Mouse (Mus musculus) stomach, embryonic 14.5 days (tissue): Measurements from ENCODE around the gene Pnma5. TPM values are rescaled to one million over a fixed set of nuclear protein-coding genes. Genes with fewer than 3 reads are reported as not detected.

Experiments
- ATAC-seq: fragments of 200-750 bp; cut with Nextera tagmentation; 2 replicates; pipeline ENCODE4 v1.8.0; 2017; ENCODE audit warnings: low read depth, moderate TSS enrichment; ENCODE audit not compliant: insufficient number of reproducible peaks, insufficient read depth, low FRiP score
- H3K27ac ChIP-seq: fragments of 300-500 bp; sonication (generic); 2 replicates; pipeline ENCODE4 v1.5.1; 2014; ENCODE audit warnings: mild to moderate bottlenecking, low read length, moderate library complexity, mixed read lengths
- H3K27me3 ChIP-seq: fragments of 300-500 bp; sonication (generic); 2 replicates; pipeline ENCODE4 v1.6.1; 2014; ENCODE audit warnings: low read length, control low read depth, mixed read lengths; ENCODE audit not compliant: control insufficient read depth, insufficient read depth
- H3K36me3 ChIP-seq: fragments of 300-500 bp; sonication (generic); 2 replicates; pipeline ENCODE4 v1.6.1; 2014; ENCODE audit warnings: mild to moderate bottlenecking, control low read depth, low read length, moderate library complexity, mixed read lengths; ENCODE audit not compliant: control insufficient read depth, insufficient read depth
- H3K4me1 ChIP-seq: fragments of 300-500 bp; sonication (generic); 2 replicates; pipeline ENCODE4 v1.6.1; 2014; ENCODE audit warnings: low read length, control low read depth, mixed read lengths; ENCODE audit not compliant: control insufficient read depth, insufficient read depth
- H3K4me2 ChIP-seq: fragments of 300-500 bp; sonication (generic); replicated peaks from 2 replicates; pipeline ENCODE4 v1.6.1; 2014; ENCODE audit warnings: low read depth, low read length, control low read depth
- H3K4me3 ChIP-seq: fragments of 300-500 bp; sonication (generic); 2 replicates; pipeline ENCODE4 v1.5.1; 2014; ENCODE audit warnings: low read depth, low read length, control low read depth
- H3K9ac ChIP-seq: fragments of 300-500 bp; sonication (generic); replicated peaks from 2 replicates; pipeline ENCODE4 v1.6.1; 2014; ENCODE audit warnings: low read depth, mild to moderate bottlenecking, control low read depth, low read length, moderate library complexity, mixed read lengths
- H3K9me3 ChIP-seq: fragments of 300-500 bp; sonication (generic); 2 replicates; pipeline ENCODE4 v1.6.1; 2016; ENCODE audit warnings: low read depth, low read length, control low read depth; ENCODE audit not compliant: control insufficient read depth
- WGBS: fragments of 180-500 bp; shearing (Covaris S2); extraction: QIAGEN DNeasy Blood & Tissue Kit; methylation state at CpG from one replicate; pipeline ENCODE4 v1.1.7; 2014; 5-methylcytosine and 5-hydroxymethylcytosine counted together
- polyA plus RNA-seq: library from polyadenylated mRNA; unstranded; fragments of >200 nt; fragmentation: Nextera tagmentation; extraction: Ambion mirVana; gene quantifications from 2 replicates; pipeline ENCODE4 v1.2.1, GENCODE M21; 2014

The Pnma5 gene
- polyA plus RNA-seq, 1 experiment from 2014 or later = not detected

DNA sequence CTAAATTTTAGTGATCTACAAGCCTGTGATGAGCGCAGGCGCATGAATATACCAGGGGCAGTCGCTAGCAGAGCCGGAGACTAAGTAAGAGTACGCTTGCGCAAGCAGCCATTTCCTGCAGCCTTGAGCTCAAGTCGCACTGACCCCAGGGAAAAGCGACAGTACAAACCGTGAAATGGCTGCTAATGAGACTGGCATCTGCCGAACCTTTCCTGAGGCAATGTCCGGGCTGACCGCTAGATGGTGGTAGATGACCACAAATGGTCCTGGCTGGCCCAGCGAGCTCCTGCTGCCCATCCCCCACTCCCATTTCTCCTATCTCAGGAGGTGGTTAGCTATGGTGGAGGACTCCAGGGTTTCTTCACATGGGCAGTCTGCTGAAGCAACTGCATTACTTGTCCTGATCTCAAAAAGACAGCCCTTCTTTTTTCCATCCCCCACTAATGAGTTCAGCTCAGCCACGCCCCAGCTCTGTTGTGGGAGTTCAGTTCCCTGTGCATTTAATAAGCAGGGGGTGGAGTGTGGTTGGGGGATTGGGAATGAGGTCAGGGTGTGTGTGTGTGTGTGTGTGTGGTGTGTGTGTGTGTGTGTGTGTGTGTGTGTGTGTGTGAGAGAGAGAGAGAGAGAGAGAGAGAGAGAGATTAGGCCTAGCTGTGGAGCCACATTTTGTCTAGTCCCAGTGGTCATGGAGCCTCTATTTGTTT is 17.1 kb upstream of the Pnma5 start:
- Histone ChIP-seq H3K4me3 (no peak overlapping the region), H3K4me2 (0 out of 2 replicates have a peak overlapping the region, but pooled peaks have one; percentile 10)

DNA sequence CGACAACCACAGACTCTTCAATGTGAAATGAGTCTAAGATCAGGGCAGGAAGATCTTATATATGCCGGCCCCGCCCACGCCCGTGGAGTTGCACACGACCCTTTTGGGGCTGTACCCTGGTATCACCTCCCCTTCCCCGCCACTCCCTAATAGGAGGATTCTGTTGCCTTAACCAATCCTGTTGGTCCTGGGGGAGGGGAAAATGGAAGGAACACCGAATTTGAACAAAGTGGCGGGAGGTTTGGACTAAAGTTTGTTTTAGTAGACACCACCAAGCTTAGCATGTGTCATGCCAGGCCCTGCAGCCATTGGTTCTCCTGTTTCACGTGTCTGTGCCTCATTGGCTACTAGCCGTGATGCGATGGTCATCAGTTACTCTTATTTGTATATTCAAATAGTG is 2.8 kb upstream of the Pnma5 start:
- no peak for ATAC-seq
- WGBS = 85% methylated on average over 12 of the region's 12 CpGs
- Histone ChIP-seq H3K27ac (no peak overlapping the region), H3K9ac (no peak overlapping the region), H3K27me3 (no peaks in the 10 kb centered on the region), H3K9me3 (no peaks in the 10 kb centered on the region), H3K4me2 (no peak overlapping the region), H3K4me1 (no peaks in the 10 kb centered on the region), H3K36me3 (no peaks in the 10 kb centered on the region), H3K4me3 (no peak overlapping the region)

More for the DNA sequence above, 17.1 kb upstream of the Pnma5 start:
- Histone ChIP-seq H3K9ac (no peak overlapping the region), H3K27me3 (no peaks in the 10 kb centered on the region), H3K36me3 (no peaks in the 10 kb centered on the region), H3K27ac (no peak overlapping the region), H3K4me1 (no peaks in the 10 kb centered on the region), H3K9me3 (no peaks in the 10 kb centered on the region)
- peak; percentile 88; the same call in 1 of the 2 replicates for ATAC-seq
- 20% methylated on average over 14 of the region's 14 CpGs for WGBS

DNA sequence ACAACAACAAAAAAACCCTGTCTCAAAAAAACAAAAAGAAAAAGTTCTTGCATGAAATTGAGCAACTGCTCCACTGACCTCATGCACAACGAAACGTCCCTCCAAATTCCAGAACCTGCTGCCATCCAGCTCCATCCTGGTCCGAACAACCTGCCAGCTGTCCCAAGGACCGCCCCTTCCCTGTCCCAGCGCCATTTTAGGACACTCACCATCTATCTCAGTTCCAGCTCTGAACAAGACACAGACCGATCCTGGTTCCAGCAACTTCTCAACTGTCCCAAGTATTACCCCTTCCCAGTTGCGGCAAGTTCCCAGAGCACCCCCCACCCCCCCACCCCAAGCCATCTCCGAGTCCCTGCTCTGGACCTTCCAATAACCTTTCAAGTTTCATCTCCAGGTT is 1.9 kb upstream of the Pnma5 start:
- 80% methylated on average over 8 of the region's 8 CpGs for WGBS
- ATAC-seq = no peak

DNA sequence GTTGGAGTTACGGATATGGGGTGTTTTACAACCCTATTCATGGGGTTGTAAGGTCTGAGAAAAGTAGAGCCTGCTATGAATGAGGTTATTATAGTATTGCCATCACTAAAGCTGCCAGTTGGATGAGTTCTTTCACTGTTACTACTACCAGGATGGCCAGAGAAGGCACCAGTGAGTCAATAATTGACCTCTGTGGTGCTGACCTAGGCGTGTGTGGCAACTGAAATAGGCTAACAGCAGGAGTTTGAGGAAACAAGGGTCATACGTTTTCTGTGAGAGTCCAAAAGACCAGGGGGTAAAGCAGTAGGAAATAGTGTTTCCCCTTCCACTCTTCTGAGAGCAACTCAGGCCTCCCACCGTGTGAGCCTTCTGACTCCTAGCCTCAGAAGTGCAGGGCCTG is 24.1 kb downstream of the Pnma5 start:
- 73% methylated on average over 4 of the region's 4 CpGs for WGBS
- ATAC-seq = no peak
- H3K4me2 ChIP-seq = no peak overlapping the region
- no peak overlapping the region for H3K4me3 ChIP-seq
- H3K36me3 ChIP-seq = no peaks in the 10 kb centered on the region
- H3K27ac ChIP-seq = no peak overlapping the region
- no peaks in the 10 kb centered on the region for H3K27me3 ChIP-seq
- H3K9ac ChIP-seq = no peak overlapping the region
- H3K9me3 ChIP-seq = no peaks in the 10 kb centered on the region
- no peaks in the 10 kb centered on the region for H3K4me1 ChIP-seq

More for the DNA sequence above, 1.9 kb upstream of the Pnma5 start:
- H3K4me2 ChIP-seq = no peak overlapping the region
- no peaks in the 10 kb centered on the region for H3K4me1 ChIP-seq
- H3K27me3 ChIP-seq = no peaks in the 10 kb centered on the region
- no peaks in the 10 kb centered on the region for H3K9me3 ChIP-seq
- H3K9ac ChIP-seq = no peak overlapping the region
- no peaks in the 10 kb centered on the region for H3K36me3 ChIP-seq
- no peak overlapping the region for H3K4me3 ChIP-seq
- no peak overlapping the region for H3K27ac ChIP-seq

DNA sequence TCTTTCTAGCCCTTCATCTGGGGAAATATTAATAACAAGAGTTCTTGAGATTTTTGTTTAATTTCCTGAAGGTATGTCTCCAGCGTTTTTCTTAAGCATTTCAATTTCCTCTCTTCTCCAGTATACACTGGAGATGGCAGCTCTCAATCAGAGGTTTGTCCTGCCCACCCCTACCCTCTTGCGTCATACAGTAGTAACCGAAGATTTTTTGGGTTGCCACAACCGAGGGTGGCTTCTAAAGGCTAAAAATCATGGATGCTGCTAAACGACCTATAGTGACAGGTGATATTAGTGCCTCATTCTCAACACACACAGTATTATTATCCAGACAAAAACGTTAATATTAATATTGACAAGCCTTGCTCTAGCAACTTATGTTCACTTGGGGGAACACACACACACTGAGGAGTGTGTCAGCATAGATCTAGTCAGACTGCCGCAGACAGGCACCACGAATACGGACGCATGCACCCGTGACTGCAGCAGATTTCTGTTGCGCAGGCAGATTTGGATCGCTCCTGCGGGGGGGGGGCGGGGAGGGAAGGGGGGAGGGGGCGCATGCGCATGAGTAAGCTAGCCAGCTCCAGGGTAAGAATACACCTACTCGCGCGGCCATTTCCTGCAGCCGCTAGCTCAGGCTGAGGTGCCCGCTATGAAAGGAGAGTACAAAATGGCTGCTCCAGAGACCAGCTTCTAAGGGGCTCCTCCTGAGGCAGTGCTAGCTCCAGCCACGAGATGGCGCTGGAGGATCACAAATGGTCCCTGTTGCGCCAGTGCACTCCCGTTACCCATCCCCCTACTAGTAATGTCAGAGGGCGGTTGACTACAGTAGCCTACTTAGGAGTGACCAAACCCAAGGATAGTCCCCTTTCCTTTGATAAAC is 29.1 kb downstream of the Pnma5 start:
- no peak overlapping the region for H3K9ac ChIP-seq

DNA sequence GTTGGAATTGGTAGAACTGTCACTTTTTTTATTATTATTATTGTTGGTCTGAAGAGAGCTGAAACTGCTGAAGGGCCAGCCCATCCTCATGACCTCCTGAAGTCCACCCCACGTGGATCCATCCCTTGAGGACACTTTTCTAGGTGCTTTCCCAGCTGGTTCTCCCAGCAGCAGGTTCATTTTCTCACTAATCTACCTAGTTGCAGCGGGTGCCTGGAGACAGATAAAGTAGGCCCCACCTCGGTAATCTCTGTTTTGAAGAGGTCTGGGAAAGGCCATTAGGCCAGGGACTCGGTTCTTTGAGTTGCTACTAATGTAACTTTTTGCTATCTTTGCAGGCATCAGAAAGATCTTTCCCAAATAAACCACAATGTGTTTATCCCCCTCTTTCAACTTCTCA is 31.2 kb downstream of the Pnma5 start:
- Histone ChIP-seq H3K27me3 (no peaks in the 10 kb centered on the region), H3K4me3 (no peak overlapping the region), H3K9ac (no peak overlapping the region), H3K27ac (no peak overlapping the region), H3K4me1 (no peaks in the 10 kb centered on the region), H3K9me3 (no peaks in the 10 kb centered on the region), H3K36me3 (no peaks in the 10 kb centered on the region), H3K4me2 (no peak overlapping the region)
- 53% methylated on average over 4 of the region's 4 CpGs for WGBS
- ATAC-seq = no peak

More for the DNA sequence above, 29.1 kb downstream of the Pnma5 start:
- Histone ChIP-seq H3K4me2 (peak overlapping the region; percentile 40), H3K27ac (no peak overlapping the region), H3K4me3 (peak overlapping the region; percentile 28), H3K36me3 (no peaks in the 10 kb centered on the region), H3K27me3 (no peaks in the 10 kb centered on the region), H3K9me3 (no peaks in the 10 kb centered on the region), H3K4me1 (no peaks in the 10 kb centered on the region)
- peak; percentile 99 for ATAC-seq
- WGBS = 21% methylated on average over 25 of the region's 27 CpGs

DNA sequence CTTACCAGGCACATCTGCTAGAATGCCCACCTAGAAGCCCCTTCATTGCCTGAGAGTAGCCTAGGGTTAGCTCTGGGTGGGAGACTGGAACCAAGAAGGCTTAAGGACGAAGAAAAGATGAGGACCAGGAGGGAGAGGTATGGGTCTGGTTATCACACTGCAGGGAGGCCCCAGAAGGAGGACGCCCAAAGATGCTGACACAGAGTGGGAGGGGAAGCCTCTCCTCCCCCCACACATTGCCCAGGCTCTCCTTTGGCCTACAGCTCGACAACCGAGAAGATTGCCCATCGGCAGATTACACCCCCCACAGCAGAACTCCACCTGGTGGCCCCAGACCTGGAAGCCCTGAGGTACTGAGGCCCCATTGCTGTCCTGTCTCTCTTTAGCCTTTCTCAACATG is 33.8 kb downstream of the Pnma5 start:
- Histone ChIP-seq H3K9me3 (no peaks in the 10 kb centered on the region), H3K27me3 (no peaks in the 10 kb centered on the region), H3K4me1 (no peaks in the 10 kb centered on the region), H3K4me3 (no peak overlapping the region), H3K4me2 (no peak overlapping the region), H3K27ac (no peak overlapping the region), H3K36me3 (no peaks in the 10 kb centered on the region), H3K9ac (no peak overlapping the region)
- ATAC-seq = no peak
- WGBS = 86% methylated on average over 5 of the region's 5 CpGs

DNA sequence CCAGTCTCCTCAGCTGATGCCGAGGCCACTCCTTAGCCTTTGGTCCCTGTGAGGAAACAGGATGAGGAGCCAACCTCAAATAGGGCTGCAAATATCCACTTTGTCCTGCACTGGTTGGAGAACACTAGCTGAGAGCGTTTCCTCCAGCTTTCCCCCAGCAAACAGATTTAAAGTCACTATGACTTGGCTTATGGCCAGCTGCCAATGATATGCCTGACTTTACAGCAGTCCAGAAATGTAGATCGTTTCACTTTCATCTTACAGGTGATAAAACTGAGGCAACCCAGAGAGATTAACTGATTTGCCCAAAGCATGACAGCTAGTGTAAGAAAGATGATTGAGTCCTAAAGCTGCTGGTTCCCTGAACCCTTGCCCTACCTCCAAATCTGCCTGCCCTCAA is 41.4 kb downstream of the Pnma5 start:
- H3K9me3 ChIP-seq = no peaks in the 10 kb centered on the region
- no peak overlapping the region for H3K4me2 ChIP-seq
- H3K27ac ChIP-seq = no peak overlapping the region
- H3K4me1 ChIP-seq = no peaks in the 10 kb centered on the region
- H3K4me3 ChIP-seq = no peak overlapping the region
- H3K9ac ChIP-seq = no peak overlapping the region
- no peaks in the 10 kb centered on the region for H3K27me3 ChIP-seq
- ATAC-seq = no peak
- 68% methylated on average over 3 of the region's 3 CpGs for WGBS
- H3K36me3 ChIP-seq = no peaks in the 10 kb centered on the region
